Mouse (Mus musculus): ENCODE measurements at regions not wholly inside any gene's neighbourhood (a gene's known extent, or its start where the extent isn't known, plus 50 kb on each side); places are given as distances from the start of the nearest gene placed in this dataset.

DNA sequence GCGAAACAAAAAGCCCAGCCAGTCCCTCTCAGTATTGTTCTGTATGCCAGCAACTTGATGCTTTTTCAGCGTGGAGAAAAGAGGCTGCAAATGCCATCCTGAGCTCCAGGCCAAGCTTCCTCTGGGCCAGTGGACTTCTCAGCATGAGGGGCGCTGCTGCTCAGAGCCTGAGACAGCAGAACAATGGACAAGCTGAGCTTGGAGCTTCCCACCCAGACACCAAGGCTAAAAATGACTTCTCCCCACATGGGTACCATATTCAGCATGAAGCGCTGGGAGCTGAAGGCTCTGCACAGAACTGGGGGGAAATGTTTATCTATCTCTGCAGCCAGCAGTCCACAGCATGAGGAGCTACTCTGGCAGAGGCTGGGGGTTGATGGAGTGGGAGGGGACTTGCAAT lies 402.3 kb downstream of the Pdcd6ip start:
- DNase-seq (ENCODE audit: low spot score in 2 of 2), result no peak

- DNase-seq (ENCODE audit: low spot score in 2 of 2), result no peak
These were observed 405.6 kb downstream of the Pdcd6ip start for GRCm38 (mm10) chr9:113302429-113302828.

GRCm38 (mm10) chr9:113300846-113301245 lies 407.2 kb downstream of the Pdcd6ip start:
- DNase-seq (ENCODE audit: low spot score in 2 of 2), result no peak

- no peak for DNase-seq (ENCODE audit: low spot score in 2 of 2)
These were observed 408.2 kb downstream of the Pdcd6ip start for GRCm38 (mm10) chr9:113299900-113300299.

- no peak for DNase-seq (ENCODE audit: low spot score in 2 of 2)
These were observed 412.1 kb downstream of the Pdcd6ip start for GRCm38 (mm10) chr9:113295850-113296467.

GRCm38 (mm10) chr9:113287397-113287796 lies 420.7 kb downstream of the Pdcd6ip start:
- DNase-seq (ENCODE audit: low spot score in 2 of 2), result no peak

- no peak for DNase-seq (ENCODE audit: low spot score in 2 of 2)
These were observed 424.8 kb downstream of the Pdcd6ip start for GRCm38 (mm10) chr9:113283244-113283643.

GRCm38 (mm10) chr9:113270595-113270994 lies 437.5 kb downstream of the Pdcd6ip start:
- no peak for DNase-seq (ENCODE audit: low spot score in 2 of 2)

GRCm38 (mm10) chr9:113267696-113268095 lies 440.4 kb downstream of the Pdcd6ip start:
- DNase-seq (ENCODE audit: low spot score in 2 of 2), result no peak

DNA sequence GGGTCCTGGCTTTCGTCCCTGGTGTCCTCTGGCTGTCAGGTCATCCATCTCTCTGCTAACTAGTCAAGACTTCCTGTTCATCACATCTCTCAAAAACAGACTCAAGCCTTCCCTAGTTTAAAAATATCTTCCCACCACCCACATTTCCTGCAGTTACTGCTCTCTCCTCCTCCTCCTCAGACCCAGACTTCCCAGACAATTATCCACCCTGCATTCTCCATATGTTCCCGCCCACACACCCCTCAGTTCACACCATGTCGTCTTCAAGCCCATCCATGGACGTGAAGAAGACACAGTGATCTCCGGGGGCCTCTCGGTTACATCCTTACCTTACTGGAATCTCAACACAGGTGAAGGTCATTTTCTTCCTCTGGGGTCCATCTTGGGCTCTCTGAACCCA lies 444.4 kb downstream of the Pdcd6ip start:
- no peak for DNase-seq (ENCODE audit: low spot score in 2 of 2)

DNA sequence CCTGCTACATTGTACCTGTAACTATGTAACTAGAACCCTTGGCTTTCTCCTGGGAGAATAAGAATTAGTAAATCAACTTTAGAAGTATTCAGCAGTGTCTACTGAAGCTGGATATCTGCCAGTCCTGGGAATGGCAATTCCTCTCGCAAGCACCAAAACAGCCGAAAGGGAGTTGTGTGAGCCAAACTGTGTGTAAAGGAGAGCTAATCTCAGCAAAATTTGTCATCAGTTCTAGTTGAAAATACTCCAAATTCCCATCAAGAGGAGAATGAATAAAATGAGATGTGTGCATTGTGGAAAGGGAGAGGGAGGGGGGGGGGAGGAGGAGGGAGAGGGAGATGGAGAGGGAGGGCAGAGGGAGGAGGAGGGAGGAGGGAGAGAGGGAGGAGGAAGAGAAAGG lies 447.8 kb downstream of the Pdcd6ip start:
- no peak for DNase-seq (ENCODE audit: low spot score in 2 of 2)

DNA sequence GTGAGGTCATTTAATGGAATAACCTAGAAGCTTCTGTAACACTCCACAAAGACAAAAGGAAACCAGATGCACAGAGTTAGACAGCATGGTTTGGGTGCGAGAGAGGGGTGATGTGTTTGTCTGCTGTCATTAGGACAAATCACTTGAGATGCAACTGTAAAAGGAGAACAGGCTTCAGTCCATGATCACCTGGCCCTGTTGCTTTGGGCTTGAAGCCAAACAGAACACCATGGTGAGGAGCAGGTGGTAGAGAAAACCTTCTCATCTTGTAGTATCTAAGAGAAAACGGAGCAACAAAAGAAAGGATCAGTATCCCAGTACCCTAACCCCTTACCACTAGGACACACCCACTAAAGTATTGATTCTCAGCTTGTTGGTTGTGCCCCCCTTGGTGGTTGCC lies 449.5 kb downstream of the Pdcd6ip start:
- DNase-seq (ENCODE audit: low spot score in 2 of 2), result no peak

DNA sequence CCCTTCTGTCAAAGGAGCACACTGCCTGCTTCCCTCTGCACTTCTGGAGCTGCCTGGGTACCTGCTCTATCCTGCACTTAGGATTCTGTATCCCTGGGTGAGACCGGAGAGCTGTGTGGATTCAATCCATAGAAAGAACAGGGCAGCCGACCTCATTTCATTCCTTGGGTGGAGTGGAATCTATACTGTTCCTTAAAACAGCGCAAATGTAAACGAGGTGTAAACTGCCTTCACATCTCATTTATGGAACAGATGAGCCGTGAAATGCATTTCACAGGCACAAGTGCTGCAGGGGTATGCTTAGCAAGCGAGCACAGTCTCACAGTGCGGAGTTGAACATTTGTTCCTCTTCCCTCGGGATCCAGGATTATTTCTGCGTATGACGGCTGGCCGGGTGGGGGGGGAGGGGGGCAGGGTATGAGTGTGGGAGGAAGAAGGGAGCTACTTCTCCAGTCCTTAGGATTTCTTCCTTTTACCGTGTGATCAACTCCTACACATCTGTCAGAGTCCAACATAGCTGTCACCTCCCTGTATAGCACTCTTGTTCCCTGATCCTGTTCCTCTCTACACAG lies 459.3 kb downstream of the Pdcd6ip start:
- no peak for DNase-seq (ENCODE audit: low spot score in 2 of 2)

GRCm38 (mm10) chr9:113247950-113248349 lies 460.1 kb downstream of the Pdcd6ip start:
- DNase-seq (ENCODE audit: low spot score in 2 of 2), result no peak

- DNase-seq (ENCODE audit: low spot score in 2 of 2), result no peak
These were observed 464.2 kb downstream of the Pdcd6ip start for GRCm38 (mm10) chr9:113243870-113244269.

- no peak for DNase-seq (ENCODE audit: low spot score in 2 of 2)
These were observed 474.7 kb downstream of the Pdcd6ip start for GRCm38 (mm10) chr9:113233370-113233769.

DNA sequence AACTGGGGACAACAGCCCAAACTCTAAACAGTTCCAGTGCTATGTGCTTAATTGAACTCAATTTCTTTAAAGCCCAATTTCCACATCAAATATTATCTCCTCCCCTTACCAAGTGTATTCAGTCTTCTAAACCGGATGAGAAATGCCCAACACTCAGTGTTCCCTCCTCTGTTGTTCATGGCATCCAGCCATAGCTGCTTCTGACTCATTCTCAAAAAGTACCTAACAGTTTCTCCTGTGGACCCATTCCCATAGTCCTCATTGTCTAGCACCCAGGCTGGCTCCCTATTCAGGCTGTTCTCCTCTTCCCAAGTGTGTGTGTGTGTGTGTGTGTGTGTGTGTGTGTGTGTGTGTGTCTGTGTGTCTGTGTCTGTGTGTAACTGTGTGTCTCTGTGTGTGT lies 478.7 kb downstream of the Pdcd6ip start:
- DNase-seq (ENCODE audit: low spot score in 2 of 2), result no peak

GRCm38 (mm10) chr9:113213930-113214329 lies 494.1 kb downstream of the Pdcd6ip start:
- DNase-seq (ENCODE audit: low spot score in 2 of 2), result no peak

DNA sequence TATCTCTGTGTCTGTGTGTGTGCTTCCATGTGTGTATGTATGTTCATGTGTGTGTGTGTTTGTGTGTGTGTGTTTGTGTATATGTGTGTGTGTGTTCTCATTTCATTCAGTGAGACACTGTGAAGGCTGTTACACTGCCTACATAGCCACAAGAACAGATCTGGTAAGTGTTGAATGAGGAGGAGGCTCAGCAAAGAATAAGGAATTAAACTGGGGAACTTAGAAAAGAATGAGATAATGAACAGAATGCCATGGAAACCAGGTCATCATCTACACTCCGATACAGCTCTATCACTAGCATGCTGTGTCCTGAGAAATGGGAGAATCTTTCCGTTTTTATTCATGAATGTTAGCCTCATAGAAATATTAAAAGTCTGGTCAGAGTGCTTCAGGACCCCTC lies 495.7 kb downstream of the Pdcd6ip start:
- no peak for DNase-seq (ENCODE audit: low spot score in 2 of 2)

GRCm38 (mm10) chr9:113208181-113208580 lies 499.9 kb downstream of the Pdcd6ip start:
- DNase-seq (ENCODE audit: low spot score in 2 of 2), result no peak

- DNase-seq (ENCODE audit: low spot score in 2 of 2), result no peak
These were observed 508.8 kb downstream of the Pdcd6ip start for GRCm38 (mm10) chr9:113199241-113199640.

DNA sequence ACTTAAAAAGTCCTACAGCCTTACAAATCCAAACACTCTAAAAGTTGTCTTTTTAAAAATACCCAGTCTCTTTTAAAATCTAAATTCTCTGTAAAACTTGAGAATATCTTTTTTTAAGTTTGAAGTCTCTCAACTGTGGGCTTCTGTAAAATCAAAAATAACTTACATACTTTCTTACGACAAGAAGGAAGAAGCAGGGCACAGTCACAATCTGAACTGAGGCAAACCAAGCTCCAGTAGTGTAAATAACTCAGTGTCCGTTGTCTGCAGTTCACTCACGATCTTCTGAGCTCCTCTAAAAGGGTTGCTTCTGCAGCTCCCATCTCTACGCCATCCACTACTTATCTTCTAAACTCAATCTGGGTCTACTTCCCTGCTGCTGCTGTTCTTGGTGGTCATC lies 512.5 kb downstream of the Pdcd6ip start:
- no peak for DNase-seq (ENCODE audit: low spot score in 2 of 2)

- no peak for DNase-seq (ENCODE audit: low spot score in 2 of 2)
These were observed 515.3 kb downstream of the Pdcd6ip start for GRCm38 (mm10) chr9:113192773-113193172.

GRCm38 (mm10) chr9:113191163-113191562 lies 516.9 kb downstream of the Pdcd6ip start:
- DNase-seq (ENCODE audit: low spot score in 2 of 2), result no peak
